Mouse (Mus musculus) CH12.LX (cell line): Measurements from ENCODE around the gene Ext2. TPM values are rescaled to one million over a fixed set of nuclear protein-coding genes. Genes with fewer than 3 reads are reported as not detected.

ENCODE experiments used
- DNase-seq: peaks from one replicate; pipeline ENCODE4 v3.0.0-alpha.2; 2013; ENCODE audit errors: extremely low read depth
- H3K27ac ChIP-seq: 2 replicates; pipeline ENCODE4 v1.5.1; 2012; ENCODE audit warnings: low read depth, mild to moderate bottlenecking, control low read depth, moderate library complexity; ENCODE audit not compliant: insufficient read depth
- H3K27me3 ChIP-seq: replicated peaks from 2 replicates; pipeline ENCODE3; 2012; ENCODE audit warnings: inconsistent platforms
- H3K36me3 ChIP-seq, 2 experiments: replicated peaks in 1 of 2; 2 replicates each; pipeline versions ENCODE3 to v1.6.1; 2012; ENCODE audit warnings: inconsistent platforms in 1 of 2, low read length in 1 of 2, mild to moderate bottlenecking in 1 of 2, mixed read lengths in 1 of 2, moderate library complexity in 1 of 2; ENCODE audit not compliant: control insufficient read depth in 1 of 2, insufficient read depth in 1 of 2
- H3K4me1 ChIP-seq, 2 experiments: 2 replicates each; pipeline ENCODE4 v1.6.1; 2012; ENCODE audit warnings: inconsistent platforms in 1 of 2, moderate library complexity in 1 of 2; ENCODE audit not compliant: insufficient read depth in 2 of 2, control insufficient read depth in 1 of 2
- H3K4me2 ChIP-seq: 2 replicates; pipeline ENCODE4 v1.6.1; 2012; ENCODE audit warnings: low read depth, mild to moderate bottlenecking, control low read depth; ENCODE audit not compliant: poor library complexity, insufficient read depth, severe bottlenecking
- H3K4me3 ChIP-seq, 3 experiments: fragments of 150-350 bp in 1 of 3; sonication (generic) in 1 of 3; replicated peaks in 1 of 3; 2 replicates each; pipeline versions ENCODE3 to v1.5.1; 2011 to 2012; ENCODE audit warnings: low read depth in 2 of 3, low read length in 2 of 3, mild to moderate bottlenecking in 2 of 3, moderate library complexity in 2 of 3, control low read depth in 1 of 3, improper control_type of control experiment in 1 of 3, inconsistent platforms in 1 of 3, mixed read lengths in 1 of 3; ENCODE audit not compliant: poor library complexity in 1 of 3
- H3K79me2 ChIP-seq: replicated peaks from 2 replicates; pipeline ENCODE4 v1.6.1; 2012; ENCODE audit warnings: mild to moderate bottlenecking, moderate library complexity; ENCODE audit not compliant: control insufficient read depth, poor library complexity, insufficient read depth, severe bottlenecking; ENCODE audit errors: extremely low read depth
- H3K9ac ChIP-seq: 2 replicates; pipeline ENCODE4 v1.6.1; 2012; ENCODE audit warnings: low read depth, mild to moderate bottlenecking, control low read depth, moderate library complexity; ENCODE audit not compliant: insufficient read depth
- H3K9me3 ChIP-seq: replicated peaks from 2 replicates; pipeline ENCODE3; 2012; ENCODE audit warnings: low read length, inconsistent platforms, mixed read lengths
- CHD1 ChIP-seq: IDR thresholded peaks from 2 replicates; pipeline ENCODE4 v1.6.1; 2012; ENCODE audit warnings: low read depth, low read length, improper control_type of control experiment, inconsistent platforms
- CHD2 ChIP-seq: IDR thresholded peaks from 2 replicates; pipeline ENCODE4 v1.6.1; 2011; ENCODE audit warnings: low read length, improper control_type of control experiment
- ELF1 ChIP-seq: IDR thresholded peaks from 2 replicates; pipeline ENCODE4 v1.6.1; 2014; ENCODE audit warnings: low read depth, mild to moderate bottlenecking, inconsistent platforms, low read length, improper control_type of control experiment
- EP300 ChIP-seq: IDR thresholded peaks from 2 replicates; pipeline ENCODE4 v1.6.1; 2011; ENCODE audit warnings: low read length, improper control_type of control experiment
- ETS1 ChIP-seq: conservative IDR thresholded peaks from 2 replicates; pipeline ENCODE4 v1.6.1; 2012; ENCODE audit warnings: low read depth, mild to moderate bottlenecking, inconsistent platforms, low read length, improper control_type of control experiment, moderate library complexity
- GABPA ChIP-seq: IDR thresholded peaks from 2 replicates; pipeline ENCODE4 v1.6.1; 2012; ENCODE audit warnings: low read depth, low read length, improper control_type of control experiment, inconsistent platforms; ENCODE audit not compliant: insufficient replicate concordance
- HCFC1 ChIP-seq: IDR thresholded peaks from 2 replicates; pipeline ENCODE4 v1.6.1; 2012; ENCODE audit warnings: low read depth, mild to moderate bottlenecking, inconsistent platforms, low read length, improper control_type of control experiment
- IRF4 ChIP-seq: IDR thresholded peaks from 2 replicates; pipeline ENCODE4 v1.6.1; 2014; ENCODE audit warnings: low read depth, mild to moderate bottlenecking, inconsistent platforms, low read length, improper control_type of control experiment
- JUN ChIP-seq: IDR thresholded peaks from 2 replicates; pipeline ENCODE4 v1.6.1; 2011; ENCODE audit warnings: low read depth, mild to moderate bottlenecking, low read length, improper control_type of control experiment, moderate library complexity; ENCODE audit not compliant: insufficient read depth
- KAT2A ChIP-seq: IDR thresholded peaks from 2 replicates; pipeline ENCODE4 v1.6.1; 2012; ENCODE audit warnings: low read length, improper control_type of control experiment, inconsistent platforms; ENCODE audit not compliant: insufficient replicate concordance
- MAFK ChIP-seq: IDR thresholded peaks from 2 replicates; pipeline ENCODE4 v1.6.1; 2011; ENCODE audit warnings: low read length, improper control_type of control experiment; ENCODE audit not compliant: insufficient replicate concordance
- MAX ChIP-seq: IDR thresholded peaks from 2 replicates; pipeline ENCODE4 v1.6.1; 2011; ENCODE audit warnings: low read length, improper control_type of control experiment
- MAZ ChIP-seq: IDR thresholded peaks from 2 replicates; pipeline ENCODE4 v1.6.1; 2012; ENCODE audit warnings: low read depth, mild to moderate bottlenecking, inconsistent platforms, low read length, improper control_type of control experiment, moderate library complexity
- MEF2A ChIP-seq: IDR thresholded peaks from 2 replicates; pipeline ENCODE4 v1.6.1; 2014; ENCODE audit warnings: low read depth, mild to moderate bottlenecking, inconsistent platforms, low read length, improper control_type of control experiment, borderline replicate concordance
- MXI1 ChIP-seq: IDR thresholded peaks from 2 replicates; pipeline ENCODE4 v1.6.1; 2011; ENCODE audit warnings: mild to moderate bottlenecking, low read depth, low read length, improper control_type of control experiment
- MYC ChIP-seq: IDR thresholded peaks from 2 replicates; pipeline ENCODE4 v1.6.1; 2011; ENCODE audit warnings: low read depth, mild to moderate bottlenecking, improper control_type of control experiment, low read length
- NELFE ChIP-seq: IDR thresholded peaks from 2 replicates; pipeline ENCODE4 v1.6.1; 2011; ENCODE audit warnings: low read depth, low read length, improper control_type of control experiment
- NRF1 ChIP-seq: IDR thresholded peaks from 2 replicates; pipeline ENCODE4 v1.6.1; 2014; ENCODE audit warnings: low read depth, mild to moderate bottlenecking, inconsistent platforms, low read length, improper control_type of control experiment, moderate library complexity
- PAX5 ChIP-seq: IDR thresholded peaks from 2 replicates; pipeline ENCODE4 v1.6.1; 2012; ENCODE audit warnings: low read length, inconsistent platforms, mixed read lengths
- POLR2A ChIP-seq: IDR thresholded peaks from 2 replicates; pipeline ENCODE4 v1.6.1; 2011; ENCODE audit warnings: low read depth, mild to moderate bottlenecking, improper control_type of control experiment, low read length
- POLR2AphosphoS2 ChIP-seq: IDR thresholded peaks from 2 replicates; pipeline ENCODE4 v1.6.1; 2011; ENCODE audit warnings: low read depth, low read length, improper control_type of control experiment
- RAD21 ChIP-seq: IDR thresholded peaks from 2 replicates; pipeline ENCODE4 v1.6.1; 2011; ENCODE audit warnings: low read depth, mild to moderate bottlenecking, low read length, improper control_type of control experiment, moderate library complexity
- RCOR1 ChIP-seq: conservative IDR thresholded peaks from 2 replicates; pipeline ENCODE4 v1.6.1; 2012; ENCODE audit warnings: low read depth, mild to moderate bottlenecking, inconsistent platforms, low read length, improper control_type of control experiment
- SIN3A ChIP-seq: IDR thresholded peaks from 2 replicates; pipeline ENCODE4 v1.6.1; 2012; ENCODE audit warnings: low read length, improper control_type of control experiment, inconsistent platforms
- SMC3 ChIP-seq: IDR thresholded peaks from 2 replicates; pipeline ENCODE4 v1.6.1; 2011; ENCODE audit warnings: low read depth, low read length, improper control_type of control experiment
- TBP ChIP-seq: conservative IDR thresholded peaks from 2 replicates; pipeline ENCODE4 v1.6.1; 2011; ENCODE audit warnings: low read depth, low read length, improper control_type of control experiment
- TCF12 ChIP-seq: IDR thresholded peaks from 2 replicates; pipeline ENCODE4 v1.6.1; 2014; ENCODE audit warnings: low read depth, mild to moderate bottlenecking, inconsistent platforms, low read length, improper control_type of control experiment
- UBTF ChIP-seq: IDR thresholded peaks from 2 replicates; pipeline ENCODE4 v1.6.1; 2012; ENCODE audit warnings: low read depth, mild to moderate bottlenecking, inconsistent platforms, low read length, improper control_type of control experiment, moderate library complexity
- USF1 ChIP-seq: IDR thresholded peaks from 2 replicates; pipeline ENCODE4 v1.6.1; 2014; ENCODE audit warnings: low read depth, mild to moderate bottlenecking, inconsistent platforms, low read length, improper control_type of control experiment
- ZC3H11A ChIP-seq: IDR thresholded peaks from 2 replicates; pipeline ENCODE4 v1.6.1; 2012; ENCODE audit warnings: low read depth, mild to moderate bottlenecking, inconsistent platforms, low read length, improper control_type of control experiment
- ZMIZ1 ChIP-seq: IDR thresholded peaks from 2 replicates; pipeline ENCODE4 v1.6.1; 2012; ENCODE audit warnings: low read depth, mild to moderate bottlenecking, inconsistent platforms, low read length, improper control_type of control experiment
- dilution Hi-C: fragments of 300-500 bp; cut with MboI; formaldehyde crosslinking; loops from 2 replicates; pipeline ENCODE4 v1.14.3; 2020; ENCODE audit warnings: low sequenced_read_pairs; ENCODE audit not compliant: extremely low pct_unique_long_range_greater_than_20kb, extremely low pct_ligation_motif_present
- in situ Hi-C: fragments of 300-500 bp; cut with MboI; formaldehyde crosslinking; loops from 3 replicates; pipeline ENCODE4 v1.14.3; 2019; ENCODE audit warnings: low sequenced_read_pairs, low pct_ligation_motif_present, low pct_unique_long_range_greater_than_20kb, mixed read lengths
- polyA plus RNA-seq: library from polyadenylated mRNA; unstranded; fragments of >175 nt; gene quantifications from 2 replicates; pipeline ENCODE4 v1.2.1, GENCODE M21; 2012; ENCODE audit warnings: low read depth; ENCODE audit not compliant: insufficient read length
- total RNA-seq, 2 experiments: library from RNA; depleted of rRNA; stranded (reverse); fragments of 300-350 nt in 1 of 2; fragments of >200 nt in 1 of 2; gene quantifications; 2 replicates each; pipeline ENCODE4 v1.2.3; 2012 to 2014

The Ext2 gene
- total and polyA plus RNA-seq, 3 experiments = 20.2 to 33.1 (median 26.9) TPM

DNA sequence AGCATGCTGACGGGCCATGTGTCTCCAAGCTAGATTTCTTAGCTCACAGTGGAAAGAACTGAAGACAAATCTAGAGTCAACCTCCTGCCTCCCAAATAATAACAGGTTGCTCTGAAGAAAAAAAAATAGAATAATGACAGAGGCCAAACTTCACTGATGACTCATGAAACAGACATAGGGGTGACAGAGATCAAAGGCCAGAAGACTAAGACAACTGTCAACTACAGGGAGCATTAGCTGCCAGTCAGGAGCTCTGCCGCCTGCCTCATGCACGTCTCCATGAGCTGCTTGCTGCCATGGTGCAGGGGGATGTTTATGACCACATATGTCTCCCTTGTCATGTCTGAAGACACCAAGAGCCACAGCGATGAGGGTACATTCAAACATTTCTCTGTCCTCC, 75.7 kb downstream of the Ext2 start:
- in situ Hi-C loops (no loop called here), dilution Hi-C loops (no loop called here)
- H3K27me3 ChIP-seq = no peaks in the 10 kb centered on the region

DNA sequence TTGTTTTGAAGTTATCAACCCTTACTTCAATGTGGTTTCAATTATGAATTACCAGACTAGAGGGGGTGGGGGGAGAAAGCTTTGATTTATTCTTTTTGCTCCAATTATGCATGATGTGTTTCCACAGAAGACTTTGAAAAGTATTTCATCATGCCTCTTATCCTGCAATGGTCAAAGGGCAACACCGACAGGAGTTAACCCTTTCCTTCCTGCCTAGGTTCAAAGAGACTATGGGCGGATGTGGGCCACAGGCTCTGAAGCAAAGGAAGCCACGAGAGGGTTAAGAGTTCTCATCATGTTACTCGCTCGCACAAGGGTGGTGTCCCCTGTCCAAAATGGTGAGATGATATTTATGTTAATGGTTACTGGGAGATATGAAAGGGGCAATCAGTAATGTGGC, 76.2 kb downstream of the Ext2 start:
- peaks cover 2 to 14% of the 10 kb centered on the region in 2 experiments; a peak in 2 of 4 replicates for H3K4me1 ChIP-seq
- H3K36me3 ChIP-seq = peaks cover 0 to 28% of the 10 kb centered on the region in 2 experiments
- no peaks in the 10 kb centered on the region for H3K27me3 ChIP-seq
- H3K9me3 ChIP-seq = no peaks in the 10 kb centered on the region
- in situ Hi-C loops = no loop called here
- TF ChIP-seq MAFK (no peak), KAT2A (no peak), ZC3H11A (no peak), NELFE (no peak), POLR2A (no peak), SMC3 (no peak), MAZ (no peak), RAD21 (no peak), NRF1 (no peak), UBTF (no peak), TCF12 (no peak), TBP (no peak), CHD2 (no peak), RCOR1 (no peak), CHD1 (no peak), MXI1 (no peak), MEF2A (no peak), ETS1 (no peak), GABPA (no peak), USF1 (no peak)
- H3K27ac ChIP-seq = no peak overlapping the region
- dilution Hi-C loops = no loop called here
- no peak overlapping the region for H3K4me3 ChIP-seq
- no peak overlapping the region for H3K4me2 ChIP-seq
- no peak overlapping the region for H3K9ac ChIP-seq
- DNase-seq = no peak
- H3K79me2 ChIP-seq = no peaks in the 10 kb centered on the region

More for the DNA sequence above, 75.7 kb downstream of the Ext2 start:
- no peak overlapping the region for H3K9ac ChIP-seq
- no peak overlapping the region for H3K4me2 ChIP-seq
- TF ChIP-seq ELF1 (no peak), UBTF (no peak), PAX5 (no peak), MYC (no peak), MAX (no peak), ZMIZ1 (no peak), CHD2 (no peak), RCOR1 (no peak), KAT2A (no peak), SIN3A (no peak), USF1 (no peak), POLR2AphosphoS2 (no peak), MXI1 (no peak), EP300 (no peak), HCFC1 (no peak), TCF12 (no peak), IRF4 (no peak), ETS1 (no peak), MAZ (no peak), JUN (no peak)
- H3K9me3 ChIP-seq = no peaks in the 10 kb centered on the region
- H3K79me2 ChIP-seq = no peaks in the 10 kb centered on the region
- H3K4me1 ChIP-seq = peaks cover 2 to 11% of the 10 kb centered on the region in 2 experiments; a peak in 2 of 4 replicates
- no peak overlapping the region for H3K27ac ChIP-seq
- H3K36me3 ChIP-seq = peaks cover 0 to 28% of the 10 kb centered on the region in 2 experiments
- no peak overlapping the region for H3K4me3 ChIP-seq
- DNase-seq = no peak
